In the genomic region with DNA sequence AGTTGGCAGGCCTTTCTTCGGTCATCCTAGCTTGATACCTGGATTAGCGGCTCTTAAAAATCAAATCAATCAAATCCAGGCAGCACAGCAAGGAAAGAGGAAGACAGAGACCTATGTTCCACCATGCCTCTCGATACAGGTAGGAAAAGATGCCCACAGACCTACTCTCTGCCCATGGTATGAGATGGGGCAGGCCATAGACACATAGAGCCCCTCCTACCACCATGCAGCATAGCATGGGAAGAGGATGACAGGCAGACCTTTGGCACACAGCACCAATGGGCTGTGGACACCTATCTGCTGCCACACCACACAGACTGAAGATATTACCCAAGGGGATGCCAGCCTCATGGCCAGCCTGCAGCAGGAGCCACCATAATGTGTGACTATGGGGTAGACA, we compare ENCODE assay signal across 24 mouse cellular contexts.
"Had no signal": no experiment of that assay in that cellular context is flagged by ENCODE, and none has a peak within 500 bp of the region (broad histone marks: within the 10 kb centered on the region; RNA-seq: fewer than 3 reads in every experiment).

No protein-coding gene starts in this region.

- H3K4me1 ChIP-seq: heart, embryonic 10.5 days; heart, embryonic 12.5 days; hindbrain, embryonic 10.5 days; intestine, embryonic 15.5 days; limb, embryonic 13.5 days had no signal

- H3K27ac ChIP-seq: gastrocnemius, adult 2 months; heart, embryonic 10.5 days; hindbrain, embryonic 10.5 days; hindbrain, embryonic 12.5 days; hindbrain, embryonic 14.5 days; intestine, embryonic 15.5 days; layer of hippocampus, adult 2 months; left cerebral cortex, adult 2 months; limb, embryonic 13.5 days had no signal

- H3K4me2 ChIP-seq: heart, embryonic 12.5 days; hindbrain, embryonic 12.5 days; hindbrain, embryonic 14.5 days; intestine, embryonic 15.5 days; limb, embryonic 13.5 days; liver, embryonic 11.5 days had no signal

- H3K4me3 ChIP-seq: gastrocnemius, adult 2 months; heart, embryonic 10.5 days; heart, embryonic 12.5 days; hindbrain, embryonic 10.5 days; hindbrain, embryonic 12.5 days; intestine, embryonic 15.5 days; layer of hippocampus, adult 2 months; left cerebral cortex, adult 2 months; limb, embryonic 13.5 days had no signal

- ATAC-seq: hindbrain, embryonic 16.5 days; inflammation-experienced regulatory T-cells, adult 6 months; intestine, embryonic 15.5 days; intestine, postnatal 0 days had no signal

- DNase-seq: gastrocnemius, adult 2 months; gastrocnemius, postnatal 10 days; gastrocnemius, postnatal 25 days; heart, postnatal 10 days; heart, postnatal 4 days; kidney, adult 18-20 months; kidney, adult 8-10 months; kidney, postnatal 10 days; kidney, postnatal 25 days; kidney, postnatal 4 days; liver had no signal

- H3K36me3 ChIP-seq: heart, embryonic 10.5 days; heart, embryonic 12.5 days; hindbrain, embryonic 10.5 days; hindbrain, embryonic 12.5 days; intestine, embryonic 15.5 days; limb, embryonic 13.5 days had no signal

- H3K9ac ChIP-seq: heart, embryonic 12.5 days; hindbrain, embryonic 12.5 days; hindbrain, embryonic 14.5 days; intestine, embryonic 15.5 days; limb, embryonic 13.5 days had no signal

- H3K27me3 ChIP-seq: heart, embryonic 12.5 days; hindbrain, embryonic 12.5 days; intestine, embryonic 15.5 days; limb, embryonic 13.5 days had no signal

- H3K9me3 ChIP-seq: heart, embryonic 10.5 days; heart, embryonic 12.5 days; hindbrain, embryonic 10.5 days; hindbrain, embryonic 12.5 days; intestine, embryonic 15.5 days; limb, embryonic 13.5 days had no signal
